Mouse (Mus musculus) MEL (cell line): ENCODE measurements around the gene Trim41. TPM values are rescaled to one million over a fixed set of nuclear protein-coding genes. Genes with fewer than 3 reads are reported as not detected.
A peak's percentile ranks its signal among the peaks of the same experiment; 100 is the strongest.

Source experiments
- DNase-seq: peaks from one replicate; pipeline ENCODE4 v3.0.0; 2011; ENCODE audit warnings: low read depth, low spot score
- H3K27ac ChIP-seq: 2 replicates; pipeline ENCODE4 v1.5.1; 2012; ENCODE audit warnings: low read depth, mild to moderate bottlenecking, control low read depth, low read length, moderate library complexity; ENCODE audit not compliant: control insufficient read depth
- H3K27me3 ChIP-seq, 2 experiments: fragments of 150-350 bp in 1 of 2; sonication (generic) in 1 of 2; 2 replicates each; pipeline ENCODE4 v1.6.1; 2012; ENCODE audit warnings: low read length in 2 of 2, mild to moderate bottlenecking in 2 of 2, improper control_type of control experiment in 1 of 2, moderate library complexity in 1 of 2; ENCODE audit not compliant: insufficient read depth in 2 of 2, control insufficient read depth in 1 of 2
- H3K36me3 ChIP-seq, 2 experiments: 2 replicates each; pipeline ENCODE4 v1.6.1; 2012 to 2014; ENCODE audit warnings: low read length in 2 of 2, improper control_type of control experiment in 1 of 2, inconsistent platforms in 1 of 2, mild to moderate bottlenecking in 1 of 2; ENCODE audit not compliant: insufficient read depth in 2 of 2, control insufficient read depth in 1 of 2
- H3K4me1 ChIP-seq, 2 experiments: fragments of 150-350 bp in 1 of 2; sonication (generic) in 1 of 2; 2 replicates each; pipeline ENCODE4 v1.6.1; 2012; ENCODE audit warnings: low read length in 2 of 2, improper control_type of control experiment in 1 of 2, mild to moderate bottlenecking in 1 of 2; ENCODE audit not compliant: insufficient read depth in 2 of 2, control insufficient read depth in 1 of 2
- H3K4me3 ChIP-seq, 2 experiments: fragments of 150-350 bp in 1 of 2; sonication (generic) in 1 of 2; 2 replicates each; pipeline ENCODE4 v1.5.1; 2012; ENCODE audit warnings: low read depth in 2 of 2, low read length in 2 of 2, mild to moderate bottlenecking in 2 of 2, moderate library complexity in 2 of 2, control low read depth in 1 of 2, improper control_type of control experiment in 1 of 2; ENCODE audit not compliant: control insufficient read depth in 1 of 2, insufficient read depth in 1 of 2
- H3K79me2 ChIP-seq: 2 replicates; pipeline ENCODE4 v1.6.1; 2012; ENCODE audit warnings: mild to moderate bottlenecking, low read length, moderate library complexity; ENCODE audit not compliant: control insufficient read depth, poor library complexity, insufficient read depth
- H3K9ac ChIP-seq: 2 replicates; pipeline ENCODE4 v1.6.1; 2012; ENCODE audit warnings: low read depth, mild to moderate bottlenecking, control low read depth, low read length, moderate library complexity; ENCODE audit not compliant: control insufficient read depth, poor library complexity, severe bottlenecking
- H3K9me3 ChIP-seq: fragments of 150-350 bp; sonication (generic); replicated peaks from 2 replicates; pipeline ENCODE4 v1.6.1; 2012; ENCODE audit warnings: mild to moderate bottlenecking, low read length, improper control_type of control experiment, moderate library complexity; ENCODE audit not compliant: insufficient read depth
- CHD2 ChIP-seq: IDR thresholded peaks from 2 replicates; pipeline ENCODE4 v1.6.1; 2011; ENCODE audit warnings: low read length, improper control_type of control experiment
- ELF1 ChIP-seq: IDR thresholded peaks from 2 replicates; pipeline ENCODE4 v1.6.1; 2014; ENCODE audit warnings: low read depth, mild to moderate bottlenecking, inconsistent platforms, low read length, improper control_type of control experiment, moderate library complexity
- GABPA ChIP-seq: IDR thresholded peaks from 2 replicates; pipeline ENCODE4 v1.6.1; 2012; ENCODE audit warnings: low read depth, mild to moderate bottlenecking, inconsistent platforms, low read length, improper control_type of control experiment, moderate library complexity
- GATA1 ChIP-seq: IDR thresholded peaks from 2 replicates; pipeline ENCODE4 v1.6.1; 2011; ENCODE audit warnings: low read depth, low read length, improper control_type of control experiment
- HCFC1 ChIP-seq: IDR thresholded peaks from 2 replicates; pipeline ENCODE4 v1.6.1; 2012; ENCODE audit warnings: low read depth, mild to moderate bottlenecking, inconsistent platforms, low read length, improper control_type of control experiment, moderate library complexity
- JUND ChIP-seq: IDR thresholded peaks from 2 replicates; pipeline ENCODE4 v1.6.1; 2011; ENCODE audit warnings: low read depth, mild to moderate bottlenecking, improper control_type of control experiment, low read length
- KAT2A ChIP-seq: conservative IDR thresholded peaks from 2 replicates; pipeline ENCODE4 v1.6.1; 2012; ENCODE audit warnings: low read depth, low read length, improper control_type of control experiment, inconsistent platforms
- MAX ChIP-seq: IDR thresholded peaks from 2 replicates; pipeline ENCODE4 v1.6.1; 2011; ENCODE audit warnings: low read length, improper control_type of control experiment
- MXI1 ChIP-seq: IDR thresholded peaks from 2 replicates; pipeline ENCODE4 v1.6.1; 2011; ENCODE audit warnings: mild to moderate bottlenecking, low read depth, low read length, improper control_type of control experiment
- MYB ChIP-seq: IDR thresholded peaks from 2 replicates; pipeline ENCODE4 v1.6.1; 2011; ENCODE audit warnings: mild to moderate bottlenecking, low read depth, low read length, improper control_type of control experiment
- POLR2A ChIP-seq, 2 experiments: IDR thresholded peaks; 2 replicates each; pipeline ENCODE4 v1.6.1; 2011 to 2012; ENCODE audit warnings: low read length in 2 of 2, mild to moderate bottlenecking in 2 of 2, control low read depth in 1 of 2, improper control_type of control experiment in 1 of 2, low read depth in 1 of 2, moderate library complexity in 1 of 2; ENCODE audit not compliant: control insufficient read depth in 1 of 2, insufficient read depth in 1 of 2, poor library complexity in 1 of 2
- POLR2AphosphoS2 ChIP-seq: IDR thresholded peaks from 2 replicates; pipeline ENCODE4 v1.6.1; 2011; ENCODE audit warnings: low read length, improper control_type of control experiment
- RCOR1 ChIP-seq: IDR thresholded peaks from 2 replicates; pipeline ENCODE4 v1.6.1; 2012; ENCODE audit warnings: low read depth, mild to moderate bottlenecking, inconsistent platforms, low read length, improper control_type of control experiment
- SIN3A ChIP-seq: IDR thresholded peaks from 2 replicates; pipeline ENCODE4 v1.6.1; 2012; ENCODE audit warnings: low read length, improper control_type of control experiment, inconsistent platforms
- TBP ChIP-seq: IDR thresholded peaks from 2 replicates; pipeline ENCODE4 v1.8.0; 2011; ENCODE audit warnings: low read depth, low read length, improper control_type of control experiment
- TCF12 ChIP-seq: IDR thresholded peaks from 2 replicates; pipeline ENCODE4 v1.6.1; 2014; ENCODE audit warnings: low read depth, mild to moderate bottlenecking, inconsistent platforms, low read length, improper control_type of control experiment, moderate library complexity
- USF1 ChIP-seq: IDR thresholded peaks from 2 replicates; pipeline ENCODE4 v1.6.1; 2014; ENCODE audit warnings: low read depth, mild to moderate bottlenecking, inconsistent platforms, low read length, improper control_type of control experiment, moderate library complexity
- ZMIZ1 ChIP-seq: IDR thresholded peaks from 2 replicates; pipeline ENCODE4 v1.6.1; 2012; ENCODE audit warnings: low read depth, mild to moderate bottlenecking, inconsistent platforms, low read length, improper control_type of control experiment, moderate library complexity
- polyA plus RNA-seq, 2 experiments: library from polyadenylated mRNA; stranded (reverse) in 1 of 2; unstranded in 1 of 2; fragments of >175 nt in 1 of 2; fragments of >200 nt in 1 of 2; gene quantifications; 2 replicates each; pipeline versions ENCODE4 v1.2.1 to v1.2.4; 2012; ENCODE audit warnings: low replicate concordance in 2 of 2, low read depth in 1 of 2; ENCODE audit not compliant: insufficient read length in 2 of 2, insufficient read depth in 1 of 2, missing spikeins in 1 of 2
- total RNA-seq: library from RNA; depleted of rRNA; stranded (reverse); fragments of 300-350 nt; gene quantifications from 2 replicates; pipeline ENCODE4 v1.2.3, GENCODE M21; 2012

Gene Trim41
- total and polyA plus RNA-seq, 3 experiments: 37.0 to 76.3 (median 56.4) TPM

GRCm38 (mm10) chr11:48833078-48833730 is 16.1 kb upstream of the Trim41 start:
- Histone ChIP-seq H3K27me3 (no peaks in the 10 kb centered on the region), H3K36me3 (peaks cover 0 to 14% of the 10 kb centered on the region in 2 experiments; a peak in 2 of 4 replicates), H3K79me2 (no peaks in the 10 kb centered on the region; the same call in 1 of the 2 replicates), H3K9ac (peak overlapping the region; percentile 70), H3K4me3 (peak overlapping the region; percentile 57 to 66), H3K4me1 (peaks cover 0 to 28% of the 10 kb centered on the region in 2 experiments; a peak in 2 of 4 replicates), H3K9me3 (no peaks in the 10 kb centered on the region), H3K27ac (peak overlapping the region; percentile 65)
- peak; percentile 40; the same call in 1 of the 2 replicates for TF ChIP-seq HCFC1
- 0 out of 2 replicates have a peak, but pooled peaks have one; percentile 22 for TF ChIP-seq ELF1
- no peak for TF ChIP-seq POLR2AphosphoS2
- TF ChIP-seq TBP: no peak
- no peak for TF ChIP-seq RCOR1
- no peak for TF ChIP-seq USF1
- no peak for TF ChIP-seq MAX
- peak; percentile 50 for TF ChIP-seq SIN3A
- no peak for TF ChIP-seq ZMIZ1
- TF ChIP-seq GATA1: no peak
- no peak for TF ChIP-seq CHD2
- TF ChIP-seq GABPA: no peak
- no peak for TF ChIP-seq JUND
- no peak for TF ChIP-seq TCF12
- TF ChIP-seq POLR2A (IDR thresholded peaks at IDR 0.05; ENCODE audit: control insufficient read depth in 1 of 2, insufficient read depth in 1 of 2, low read depth in 1 of 2, low read length in 2 of 2, poor library complexity in 1 of 2): peak in 1 of 2 experiments; percentile 49; a peak in 1 of 4 replicates
- 0 out of 2 replicates have a peak, but pooled peaks have one; percentile 13 for TF ChIP-seq MXI1
- no peak for TF ChIP-seq KAT2A
- TF ChIP-seq MYB: no peak
- DNase-seq: peak; percentile 82

GRCm38 (mm10) chr11:48831273-48831672 is 14.1 kb upstream of the Trim41 start:
- H3K9me3 ChIP-seq: no peaks in the 10 kb centered on the region
- TF ChIP-seq TBP (peak; percentile 92), CHD2 (no peak)
- no peak overlapping the region for H3K27ac ChIP-seq
- no peak for DNase-seq
- H3K79me2 ChIP-seq: no peaks in the 10 kb centered on the region
- peaks cover 0 to 9% of the 10 kb centered on the region in 2 experiments; a peak in 2 of 4 replicates for H3K36me3 ChIP-seq
- no peaks in the 10 kb centered on the region for H3K27me3 ChIP-seq
- peaks cover 0 to 18% of the 10 kb centered on the region in 2 experiments; a peak in 2 of 4 replicates for H3K4me1 ChIP-seq
- no peak overlapping the region for H3K9ac ChIP-seq
- no peak overlapping the region for H3K4me3 ChIP-seq
